Mouse (Mus musculus): Measurements from ENCODE around the gene Brinp1.

GRCm38 (mm10) chr4:68930022-68930421 is 24.2 kb downstream of the Brinp1 start:
- TF ChIP-seq CTCF (IDR thresholded peaks at IDR 0.05; ENCODE audit: low read depth, low read length) (no peak), POLR2A (IDR thresholded peaks at IDR 0.05; ENCODE audit: borderline replicate concordance, low read depth, low read length) (no peak)

All from bone marrow macrophage, adult 2 months (primary cell).